In genomic region chr10:81571501-81571876, GRCm38 (mm10) we compare ENCODE assay signal across 8 mouse cellular contexts. TPM values are rescaled to one million over a fixed set of nuclear protein-coding genes. Genes with fewer than 3 reads are reported as not detected.
A peak's percentile ranks its signal among the peaks of the same experiment; 100 is the strongest.
DNase-seq lines count a peak whose midpoint lies in the region; ATAC-seq lines count a peak whose summit lies in the region.

No protein-coding gene starts in this region.

- H3K9ac ChIP-seq in hindbrain, embryonic 11.5 days (ENCODE audit: low read depth, low read length): no peak overlapping the region

- DNase-seq in Muller cell, postnatal 12 days (ENCODE audit: inconsistent ontology term): peak; percentile 98
- DNase-seq in cerebellum, adult 9-11 months: peak; percentile 100
- DNase-seq in frontal cortex, adult 2 months (ENCODE audit: extremely low spot score in 1 of 2, low spot score in 1 of 2): peak; percentile 99 to 100
- DNase-seq in hindbrain, embryonic 11.5 days (ENCODE audit: low spot score): peak; percentile 96
- peak; percentile 99 to 100 for DNase-seq in layer of hippocampus, postnatal 10 days (ENCODE audit: low spot score in 2 of 2)
- peak; percentile 100 for DNase-seq in lung, postnatal 10 days
- peak; percentile 96 for DNase-seq in ovary, postnatal 36 days (ENCODE audit: low spot score)
- DNase-seq in thymus, postnatal 25 days: peak; percentile 97

- H3K27ac ChIP-seq in hindbrain, embryonic 11.5 days (ENCODE audit: low read depth, low read length): 0 out of 2 replicates have a peak overlapping the region, but pooled peaks have one; percentile 48

- ATAC-seq in hindbrain, embryonic 11.5 days (ENCODE audit: low FRiP score): peak; percentile 87

- peak overlapping the region; percentile 32 for H3K4me2 ChIP-seq in hindbrain, embryonic 11.5 days (replicated peaks; ENCODE audit: low read depth, low read length)

- H3K9me3 ChIP-seq in hindbrain, embryonic 11.5 days (ENCODE audit: control insufficient read depth, low read length): no peaks in the 10 kb centered on the region

- under 1% methylated on average over 18 of the region's 18 CpGs for WGBS in hindbrain, embryonic 11.5 days

- H3K4me3 ChIP-seq in hindbrain, embryonic 11.5 days (ENCODE audit: low read depth, low read length): peak overlapping the region; percentile 17; the same call in 1 of the 2 replicates

- H3K27me3 ChIP-seq in hindbrain, embryonic 11.5 days (ENCODE audit: control insufficient read depth, insufficient read depth, low read length): peaks cover 63% of the 10 kb centered on the region

- H3K36me3 ChIP-seq in hindbrain, embryonic 11.5 days (ENCODE audit: control insufficient read depth, insufficient read depth, low read length): no peaks in the 10 kb centered on the region

- H3K4me1 ChIP-seq in hindbrain, embryonic 11.5 days (replicated peaks; ENCODE audit: control insufficient read depth, insufficient read depth, low read length): peaks cover 43% of the 10 kb centered on the region

RNA-seq across cellular contexts. Expression of gene Tle2, which starts 2.9 kb away (rescaled TPM):
- polyA plus RNA-seq in frontal cortex, adult 2 months (2012; rRNA removed): 120 and 136 TPM in 2 replicates
- polyA plus RNA-seq in hindbrain, embryonic 11.5 days (2014; fragmentation: Nextera tagmentation; extraction: Ambion mirVana): 7.2 and 8.8 TPM in 2 replicates
- 10 to 100 TPM; 25.6 to 26.6 TPM for total RNA-seq in layer of hippocampus, postnatal 10 days (2021)

RNA-seq across cellular contexts. Expression of gene Aes, which starts 12.2 kb away (rescaled TPM):
- polyA plus RNA-seq in frontal cortex, adult 2 months (2012; rRNA removed): 867 and 972 TPM in 2 replicates
- polyA plus RNA-seq in hindbrain, embryonic 11.5 days (2014; fragmentation: Nextera tagmentation; extraction: Ambion mirVana): 264 and 280 TPM in 2 replicates
- total RNA-seq in layer of hippocampus, postnatal 10 days (2021): 100 to 1,000 TPM; 582 to 612 TPM

RNA-seq across cellular contexts. Expression of gene Gna11, which starts 26.5 kb away (rescaled TPM):
- 147 and 150 TPM in 2 replicates for polyA plus RNA-seq in frontal cortex, adult 2 months (2012; rRNA removed)
- 57.3 and 61.7 TPM in 2 replicates for polyA plus RNA-seq in hindbrain, embryonic 11.5 days (2014; fragmentation: Nextera tagmentation; extraction: Ambion mirVana)
- 100 to 1,000 TPM; 124 to 125 TPM for total RNA-seq in layer of hippocampus, postnatal 10 days (2021)

RNA-seq across cellular contexts. Expression of gene Tle6, which starts 29.4 kb away (rescaled TPM):
- 12.8 and 17.4 TPM in 2 replicates for polyA plus RNA-seq in frontal cortex, adult 2 months (2012; rRNA removed)
- polyA plus RNA-seq in hindbrain, embryonic 11.5 days (2014; fragmentation: Nextera tagmentation; extraction: Ambion mirVana): 5.1 and 7.7 TPM in 2 replicates
- total RNA-seq in layer of hippocampus, postnatal 10 days (2021): 1 to 10 TPM; 1.7 to 2.4 TPM

RNA-seq across cellular contexts. Expression of gene BC025920, which starts 34.6 kb away (rescaled TPM):
- 4.1 and 5.2 TPM in 2 replicates for polyA plus RNA-seq in frontal cortex, adult 2 months (2012; rRNA removed)
- polyA plus RNA-seq in hindbrain, embryonic 11.5 days (2014; fragmentation: Nextera tagmentation; extraction: Ambion mirVana): 0.77 and 1.2 TPM in 2 replicates
- 1 to 10 TPM; 2.0 TPM for total RNA-seq in layer of hippocampus, postnatal 10 days (2021)

Comparison
In these comparisons a context has a peak if more than half of its experiments do, and no peak if none do; other contexts are left out.
1. Peak in every context shown above with its lines: DNase-seq, ATAC-seq, H3K4me3 ChIP-seq and H3K27ac ChIP-seq.
2. RNA of gene Tle2, which starts 2.9 kb away (polyA plus RNA-seq): 120 to 136 TPM in frontal cortex, adult 2 months; 7.2 to 8.8 TPM in hindbrain, embryonic 11.5 days; every median in the first group is over 10 times any median in the second.